Mouse (Mus musculus): ENCODE measurements around the gene Ncor2.

GRCm38 (mm10) chr5:125102352-125102751, 76.7 kb downstream of the Ncor2 start:
- TF ChIP-seq CTCF (IDR thresholded peaks at IDR 0.05; ENCODE audit: extremely low read depth, insufficient read length, insufficient replicate concordance, low read depth, low read length) = no peak
- no peak for TF ChIP-seq POLR2A (IDR thresholded peaks at IDR 0.05; ENCODE audit: low read depth, low read length)
